Mouse (Mus musculus) adrenal gland, adult 8-10 months (tissue): Measurements from ENCODE around the gene Arl3. TPM values are rescaled to one million over a fixed set of nuclear protein-coding genes. Genes with fewer than 3 reads are reported as not detected.

Experiments
- DNase-seq: peaks from one replicate; pipeline ENCODE4 v3.0.0; 2022
- total RNA-seq, 4 experiments: library from RNA; stranded (reverse); gene quantifications; 2 replicates each; pipeline ENCODE4 v1.2.4; 2022

Gene Arl3
- total RNA-seq, 4 experiments from 2014 or later, result 39.0 to 81.8 (median 61.0) TPM

DNA sequence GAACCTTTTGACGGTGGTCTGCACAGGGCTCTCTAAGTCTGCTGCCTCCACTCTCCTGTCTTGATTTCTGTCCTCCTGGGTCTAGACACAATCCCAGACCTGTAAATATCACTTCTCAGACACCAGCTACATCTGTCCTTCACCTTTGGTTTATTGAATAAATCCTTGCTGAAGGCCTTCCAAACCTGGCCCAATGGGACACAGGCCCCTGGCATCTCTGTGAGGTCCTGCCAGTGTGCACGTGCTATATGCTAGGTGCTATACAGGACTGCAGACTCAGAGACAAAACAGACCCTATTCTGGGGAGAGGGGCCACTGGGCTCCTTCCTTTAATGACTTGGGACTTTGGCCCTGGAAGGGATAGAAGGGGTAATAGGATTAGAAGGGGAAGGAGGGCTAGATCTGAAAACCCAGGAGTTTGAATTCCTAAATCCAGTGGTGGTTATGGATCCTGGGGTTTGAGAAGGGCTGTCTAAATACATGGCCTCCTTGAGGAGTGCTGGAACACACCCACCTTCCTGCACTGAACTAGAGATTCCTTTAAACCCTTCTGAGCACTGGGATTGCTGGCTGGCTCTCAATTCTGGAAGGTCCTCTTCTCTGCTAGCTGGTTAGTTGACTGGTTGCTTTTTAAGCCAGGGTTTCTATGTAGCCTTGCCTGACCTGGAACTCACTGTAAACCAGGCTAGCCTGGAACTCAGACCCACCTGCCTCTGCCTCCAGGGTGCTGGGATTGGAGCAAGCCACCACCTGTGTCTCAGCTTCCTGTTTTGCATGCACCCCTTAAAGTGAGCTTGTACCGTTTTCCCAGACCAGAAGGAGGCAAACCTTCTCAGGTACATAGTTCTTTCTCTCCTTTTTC lies 56.1 kb downstream of the Arl3 start:
- DNase-seq, result no peak

DNA sequence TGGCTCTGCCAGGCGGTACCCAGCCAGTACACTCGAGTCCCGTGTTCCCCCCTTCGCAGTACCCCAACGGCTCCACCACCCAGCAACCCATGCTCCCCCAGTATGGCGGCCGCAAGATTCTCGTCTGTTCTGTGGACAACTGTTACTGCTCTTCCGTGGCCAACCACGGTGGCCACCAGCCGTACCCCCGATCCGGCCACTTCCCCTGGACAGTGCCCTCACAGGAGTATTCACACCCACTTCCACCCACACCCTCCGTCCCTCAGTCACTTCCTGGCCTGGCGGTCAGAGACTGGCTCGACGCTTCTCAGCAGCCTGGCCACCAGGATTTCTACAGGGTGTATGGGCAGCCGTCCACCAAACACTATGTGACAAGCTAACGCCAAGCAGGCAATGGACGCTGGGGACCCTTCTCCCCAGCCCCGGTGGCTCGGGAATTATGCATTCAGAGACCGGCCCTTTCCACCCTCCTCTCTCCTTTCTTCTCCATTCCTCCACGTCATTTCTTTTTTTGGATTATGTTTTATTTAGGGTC lies 57.6 kb downstream of the Arl3 start:
- no peak for DNase-seq

DNA sequence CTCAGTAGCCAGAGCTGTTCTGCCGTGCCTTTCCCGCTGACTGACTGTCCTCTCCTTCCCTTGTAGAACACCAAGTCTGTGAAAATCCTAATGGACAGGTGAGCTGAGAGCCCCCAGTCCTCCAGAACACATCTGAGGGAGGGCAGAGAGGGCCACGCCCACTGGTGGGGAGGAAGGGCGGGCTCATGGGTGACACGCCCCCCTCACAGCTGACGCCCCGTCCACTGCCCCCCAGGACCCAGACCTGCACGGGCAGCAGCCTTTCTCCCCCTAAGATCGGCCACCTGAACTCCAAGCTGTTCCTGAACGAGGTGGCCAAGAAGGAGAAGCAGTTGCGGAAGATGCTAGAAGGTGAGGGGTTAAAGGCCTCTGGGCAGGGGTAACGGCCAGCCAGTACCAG lies 58.6 kb downstream of the Arl3 start:
- DNase-seq, result no peak

DNA sequence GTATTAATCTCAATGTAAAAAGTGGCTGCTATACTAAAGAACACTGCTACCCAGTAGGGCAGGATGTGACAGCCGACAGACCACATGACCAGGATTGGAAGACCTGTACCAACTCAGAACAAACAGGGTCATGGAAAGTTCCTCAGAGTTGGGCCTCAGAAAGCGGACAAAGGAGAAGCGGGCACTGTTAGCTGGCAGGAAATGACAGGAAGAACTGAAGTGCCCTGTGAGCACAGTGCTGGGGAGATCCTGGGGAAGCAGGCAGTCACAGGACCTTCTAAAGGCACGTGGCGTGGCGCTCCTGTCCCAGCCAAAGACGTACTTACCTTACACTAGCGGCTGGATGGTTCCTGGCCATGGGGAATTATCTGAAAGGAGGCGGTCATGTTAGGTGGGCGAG lies 61.7 kb downstream of the Arl3 start:
- DNase-seq, result no peak

DNA sequence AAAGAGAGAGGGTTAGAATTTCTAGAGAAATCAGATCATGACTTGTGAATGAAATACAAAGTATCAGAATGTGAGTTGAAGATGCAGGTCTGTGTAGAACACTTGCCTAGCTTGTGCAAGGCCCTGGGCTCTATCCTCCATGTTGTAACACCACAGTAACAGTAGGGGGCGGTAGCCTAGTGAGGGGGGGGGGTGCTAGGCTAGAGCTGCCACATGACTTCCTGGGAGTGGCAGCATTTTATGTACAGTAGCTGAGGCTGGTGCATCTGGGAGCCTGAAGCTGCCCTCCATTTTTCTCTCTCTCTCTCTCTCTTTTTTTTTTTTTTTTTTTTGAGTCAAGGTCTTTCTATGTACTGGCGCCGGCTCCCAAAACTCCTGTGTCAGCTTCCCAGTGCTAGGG lies 62.2 kb downstream of the Arl3 start:
- DNase-seq, result no peak

DNA sequence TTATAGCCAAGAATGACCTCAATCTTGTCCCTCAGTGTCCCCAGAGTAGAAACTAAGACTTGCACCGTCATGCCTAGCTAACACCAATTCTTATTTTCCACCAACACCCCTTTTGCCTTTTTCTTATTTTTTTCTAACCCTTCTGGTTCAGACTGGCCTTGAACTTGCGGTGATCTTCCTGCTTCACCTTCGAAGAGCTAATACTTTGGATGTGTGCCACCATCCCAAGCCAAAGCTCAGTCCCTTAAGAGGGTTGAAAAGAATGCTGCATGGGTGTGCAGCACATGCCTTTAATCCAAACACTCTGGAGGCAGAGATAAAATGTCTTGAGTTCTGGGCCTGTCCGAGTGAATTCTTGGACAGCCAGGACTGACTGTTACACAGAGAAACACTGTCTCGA lies 62.6 kb downstream of the Arl3 start:
- no peak for DNase-seq

DNA sequence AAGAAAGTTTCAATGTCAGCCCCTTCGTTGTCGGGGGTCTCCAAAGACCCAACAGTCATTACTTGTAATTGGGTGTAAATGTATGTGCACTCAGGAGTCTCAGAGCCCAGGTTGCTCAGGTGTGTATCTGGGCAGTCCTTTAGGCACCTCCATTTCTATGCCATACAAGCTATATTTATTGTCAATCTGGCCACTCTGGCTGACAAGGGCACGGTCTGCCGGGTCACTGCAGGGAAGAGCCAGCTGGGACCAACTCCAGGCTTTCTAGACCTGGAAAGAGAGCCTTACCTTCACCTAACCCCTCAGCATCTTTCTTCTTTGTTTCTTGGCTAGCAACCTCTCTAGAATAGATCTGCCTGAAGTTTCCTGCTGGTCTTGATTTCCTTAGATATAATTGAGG lies 63.3 kb downstream of the Arl3 start:
- DNase-seq, result no peak

DNA sequence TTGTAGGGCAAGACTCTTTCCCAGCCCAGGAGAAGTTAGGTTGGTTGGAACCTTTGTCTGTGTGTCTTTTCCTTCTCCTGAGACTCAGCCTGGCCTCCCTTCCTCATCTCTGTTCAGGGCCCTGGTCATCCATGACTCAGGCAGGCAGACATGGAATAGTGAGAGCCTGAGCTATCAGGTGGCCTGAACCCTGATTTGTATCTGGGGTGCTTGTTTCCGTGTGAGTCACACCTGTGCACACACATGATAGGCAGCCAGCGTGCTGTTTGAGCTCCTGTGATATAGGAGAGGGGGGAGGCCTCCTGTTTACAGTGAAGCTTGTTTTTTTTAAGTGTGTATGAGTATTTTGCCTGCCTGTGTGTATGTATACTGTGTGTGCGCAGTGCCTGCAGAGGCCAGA lies 63.8 kb downstream of the Arl3 start:
- DNase-seq, result no peak

DNA sequence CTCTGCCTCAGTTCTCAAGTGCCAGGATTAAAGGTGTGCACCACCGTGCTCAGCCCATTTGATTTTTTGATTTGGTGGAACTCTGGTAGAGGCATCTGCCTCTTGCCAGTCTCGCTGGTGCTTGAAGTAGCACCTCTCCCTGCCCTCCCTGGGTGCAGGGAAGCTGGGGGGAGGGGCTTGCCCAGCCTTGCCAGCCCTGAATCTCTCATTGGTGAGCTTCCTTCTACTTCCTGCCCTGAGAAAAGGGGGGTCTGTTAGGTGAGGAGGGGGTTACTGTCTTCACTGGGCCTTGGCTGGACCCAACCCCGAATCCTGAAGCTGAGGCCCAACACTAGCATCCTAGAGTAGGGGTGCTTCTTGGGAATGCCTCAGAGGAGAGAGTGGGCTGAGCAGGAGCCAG lies 64.3 kb downstream of the Arl3 start:
- no peak for DNase-seq

DNA sequence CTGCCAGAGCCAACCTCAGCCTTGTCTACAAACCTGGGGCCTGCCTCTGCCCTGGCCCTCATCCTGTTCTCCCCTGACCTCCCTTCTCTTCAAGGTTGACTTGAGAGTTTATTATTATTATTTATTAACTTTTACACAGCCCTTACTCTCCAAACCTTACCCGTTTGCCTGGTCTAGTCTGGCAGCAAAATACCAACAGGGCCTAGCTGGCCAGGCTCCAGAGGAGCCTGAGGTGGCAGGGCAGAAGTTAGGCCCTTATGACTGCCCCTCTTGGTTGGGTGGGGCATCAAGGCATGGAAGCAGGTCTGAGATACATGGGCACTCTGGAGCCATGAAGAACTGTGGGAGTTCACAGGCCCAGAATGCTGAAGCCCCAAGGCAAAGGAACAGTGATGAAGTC lies 65.2 kb downstream of the Arl3 start:
- DNase-seq, result no peak

DNA sequence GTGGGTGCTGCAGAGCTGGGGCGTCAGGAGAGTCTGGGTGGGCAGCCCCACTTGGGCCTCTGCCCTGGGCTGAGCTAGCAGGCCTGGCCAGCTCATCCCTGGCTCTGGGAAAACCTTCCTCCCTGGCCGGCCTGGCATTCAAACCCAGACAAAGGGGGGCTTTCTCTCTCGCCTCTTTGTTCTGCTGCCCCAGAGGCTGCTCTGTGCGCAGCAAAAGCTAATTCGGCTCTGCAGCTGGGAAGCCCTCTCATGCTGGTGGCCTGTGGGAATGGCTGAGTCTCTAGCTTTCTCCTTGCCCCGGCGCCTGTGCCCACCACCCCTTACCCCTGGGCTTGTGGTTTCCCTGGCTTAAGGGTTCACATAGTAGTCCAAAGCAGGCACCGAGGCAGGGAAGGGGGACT lies 65.8 kb downstream of the Arl3 start:
- no peak for DNase-seq

DNA sequence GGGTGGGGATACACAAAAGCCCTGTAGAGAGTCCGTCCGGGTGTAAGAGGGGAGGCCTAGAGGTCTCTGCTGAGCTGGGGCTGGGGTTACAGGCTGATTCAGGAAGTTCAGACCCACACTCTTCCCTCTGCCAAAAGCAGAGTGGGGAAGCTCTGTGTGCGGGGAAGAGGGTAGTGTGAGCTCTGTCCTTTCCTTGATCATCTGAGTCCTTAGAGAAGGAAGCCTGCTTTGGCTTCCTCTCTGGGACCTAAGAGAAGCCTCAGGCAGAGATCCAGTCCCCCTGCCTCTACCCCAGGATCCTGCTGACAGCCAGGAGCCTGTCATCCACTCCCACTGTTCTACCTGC lies 66.7 kb downstream of the Arl3 start:
- DNase-seq, result no peak

DNA sequence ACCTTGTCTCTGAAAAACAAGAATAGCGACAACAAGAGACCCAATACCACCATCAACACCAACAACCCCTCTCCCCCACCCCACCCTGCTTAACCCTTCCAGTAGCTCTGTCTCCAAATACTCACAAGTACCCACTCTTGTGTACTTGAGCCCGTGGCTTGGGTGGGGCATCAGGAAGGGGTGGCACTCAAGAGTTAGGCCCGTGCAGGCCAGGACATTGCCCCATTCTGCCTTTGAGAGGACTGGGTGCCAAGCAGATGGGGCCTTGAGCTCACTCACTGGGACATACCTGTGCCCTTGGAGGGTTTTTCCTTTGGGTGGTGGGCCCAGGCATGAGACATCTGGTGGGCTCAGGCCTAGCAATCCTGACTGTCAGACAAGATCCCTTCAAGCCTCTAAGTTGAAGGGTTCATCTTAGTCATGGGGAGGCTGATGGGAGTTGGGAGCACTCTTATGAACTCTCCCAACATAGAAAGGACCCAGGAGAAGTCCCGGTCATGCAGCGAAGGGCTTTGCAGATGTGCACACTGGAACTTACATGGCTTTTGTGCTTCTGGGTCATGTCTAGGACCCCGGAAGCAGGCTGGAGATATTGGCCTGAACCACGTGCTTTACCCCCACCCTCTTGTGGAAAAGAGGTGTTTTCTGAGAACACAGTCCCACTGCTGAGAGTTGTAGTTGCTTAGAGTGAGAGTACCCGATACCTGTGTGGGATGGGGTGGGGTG lies 67.2 kb downstream of the Arl3 start:
- DNase-seq, result no peak

DNA sequence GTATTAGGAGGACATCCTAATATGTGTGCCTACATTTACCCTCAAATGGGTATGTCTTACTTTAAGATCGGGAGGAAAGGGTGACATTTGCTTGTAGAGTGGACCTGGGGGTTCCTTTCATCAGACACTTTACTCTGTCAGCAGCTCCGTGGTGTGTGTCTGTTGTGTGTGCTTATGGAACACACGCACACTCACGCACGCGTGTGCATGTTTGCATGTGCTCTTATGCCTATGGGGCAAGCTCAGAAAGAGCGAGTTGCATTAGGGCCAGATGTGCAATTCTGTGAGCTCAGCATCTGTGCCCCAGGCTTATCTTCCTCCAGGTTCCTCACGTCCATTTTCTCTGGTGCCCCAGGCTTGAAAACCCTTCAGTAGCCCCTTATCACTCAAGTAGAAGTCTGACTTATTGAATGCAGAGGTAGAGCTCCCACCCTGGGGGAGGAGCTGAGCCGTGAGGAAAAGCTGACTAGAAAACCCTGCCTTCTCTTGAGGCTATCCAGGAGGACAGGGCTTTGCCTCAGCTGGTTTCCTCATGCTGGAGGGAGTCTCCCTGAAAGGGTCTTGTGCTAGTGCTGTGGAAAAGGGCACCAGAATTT lies 68.1 kb downstream of the Arl3 start:
- DNase-seq, result no peak

DNA sequence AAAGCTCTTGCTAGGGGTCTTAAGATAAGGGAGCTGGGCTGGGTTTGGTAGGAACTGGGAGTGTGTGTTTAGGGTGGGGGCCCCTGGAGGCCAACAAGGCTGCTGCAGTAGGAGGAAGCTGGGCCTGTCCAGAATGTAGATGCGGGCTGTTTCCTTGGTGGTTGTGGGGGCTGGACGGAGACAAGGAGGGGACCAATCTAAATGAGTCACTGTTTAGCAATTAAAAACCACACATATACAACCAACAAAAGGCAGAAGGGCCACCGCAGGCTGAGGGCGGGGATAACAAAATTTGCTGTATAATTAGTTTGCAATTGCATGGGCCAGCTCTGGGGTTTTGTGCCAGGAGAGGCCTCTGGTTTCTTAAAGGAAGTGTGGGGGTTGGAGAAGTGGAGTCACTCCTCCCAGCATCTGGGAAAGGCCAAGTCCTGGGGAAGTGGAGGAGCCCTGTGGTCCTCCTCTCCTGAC lies 68.9 kb downstream of the Arl3 start:
- no peak for DNase-seq

DNA sequence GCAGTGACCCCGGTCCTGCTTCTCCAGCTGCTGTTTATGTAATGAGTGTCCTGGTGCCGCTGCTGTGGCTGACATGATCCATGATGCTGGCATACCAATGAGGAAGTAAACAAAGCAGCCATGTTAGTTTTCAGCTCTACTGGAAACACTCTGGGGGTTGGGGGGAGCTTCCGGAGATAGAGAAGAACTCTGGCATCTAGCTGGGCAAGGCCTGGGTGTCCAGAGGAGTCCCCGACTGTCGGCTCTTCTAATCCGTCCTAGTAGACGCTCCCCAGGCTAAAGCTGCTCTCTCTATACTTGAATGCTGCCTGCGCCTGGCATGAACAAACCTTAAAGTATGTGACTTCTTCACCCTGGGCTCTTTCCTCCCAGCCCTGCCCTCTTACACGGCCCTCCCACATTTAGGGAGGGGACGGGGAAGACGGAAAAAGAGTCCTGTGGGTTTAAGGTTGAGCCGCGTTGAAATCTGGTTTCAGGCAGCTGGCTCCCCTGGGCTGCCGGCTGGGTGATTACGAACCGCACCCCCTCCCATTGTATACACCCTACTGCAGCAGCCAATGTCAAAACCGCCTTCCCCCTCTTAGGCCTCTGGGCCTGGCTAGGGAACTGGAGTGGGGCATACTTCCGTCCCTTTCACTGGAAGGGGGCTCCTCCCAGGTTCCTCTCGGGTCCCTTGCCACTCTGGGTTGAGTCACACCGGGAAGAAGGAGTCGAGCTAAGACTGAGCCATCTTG lies 69.5 kb downstream of the Arl3 start:
- peak; percentile 85 for DNase-seq

DNA sequence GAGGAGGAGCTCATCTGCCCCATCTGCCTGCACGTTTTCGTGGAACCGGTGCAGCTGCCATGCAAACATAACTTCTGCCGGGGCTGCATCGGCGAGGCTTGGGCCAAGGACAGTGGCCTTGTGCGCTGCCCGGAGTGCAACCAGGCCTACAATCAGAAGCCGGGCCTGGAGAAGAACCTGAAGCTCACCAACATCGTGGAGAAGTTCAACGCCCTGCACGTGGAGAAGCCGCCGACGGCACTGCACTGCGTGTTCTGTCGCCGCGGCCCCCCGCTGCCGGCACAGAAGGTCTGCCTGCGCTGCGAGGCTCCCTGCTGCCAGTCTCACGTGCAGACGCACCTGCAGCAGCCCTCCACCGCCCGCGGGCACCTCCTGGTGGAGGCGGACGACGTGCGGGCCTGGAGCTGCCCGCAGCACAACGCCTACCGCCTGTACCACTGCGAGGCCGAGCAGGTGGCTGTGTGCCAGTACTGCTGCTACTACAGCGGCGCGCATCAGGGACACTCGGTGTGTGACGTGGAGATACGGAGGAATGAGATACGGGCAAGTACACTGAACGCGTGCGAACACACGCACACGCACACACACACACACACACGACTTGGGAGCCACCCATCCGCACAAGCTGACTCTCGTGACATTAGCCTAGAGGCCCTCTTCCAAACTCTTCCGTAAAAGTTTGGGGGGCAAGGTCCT lies 70.4 kb downstream of the Arl3 start:
- peak; percentile 87 for DNase-seq

DNA sequence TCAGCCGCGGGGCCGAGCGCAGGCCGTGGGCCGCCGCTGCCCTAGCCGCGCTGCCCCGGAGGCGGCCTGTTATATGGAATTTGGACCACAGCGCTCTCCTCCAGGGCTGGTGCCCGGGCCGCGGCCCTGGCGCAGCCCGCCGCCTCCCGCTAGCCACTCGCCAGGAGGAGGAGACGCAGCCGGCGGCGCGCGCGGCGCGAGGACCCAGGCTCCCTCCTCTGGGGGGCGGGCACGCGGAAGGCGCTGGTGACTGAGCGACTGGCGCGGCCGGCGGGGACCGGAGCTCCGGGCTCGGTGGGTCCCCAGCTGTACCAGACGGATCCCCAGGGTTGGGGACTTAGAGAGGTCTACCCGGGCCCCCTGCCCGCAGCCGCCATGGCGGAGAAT lies 70.9 kb downstream of the Arl3 start:
- peak; percentile 76 for DNase-seq

DNA sequence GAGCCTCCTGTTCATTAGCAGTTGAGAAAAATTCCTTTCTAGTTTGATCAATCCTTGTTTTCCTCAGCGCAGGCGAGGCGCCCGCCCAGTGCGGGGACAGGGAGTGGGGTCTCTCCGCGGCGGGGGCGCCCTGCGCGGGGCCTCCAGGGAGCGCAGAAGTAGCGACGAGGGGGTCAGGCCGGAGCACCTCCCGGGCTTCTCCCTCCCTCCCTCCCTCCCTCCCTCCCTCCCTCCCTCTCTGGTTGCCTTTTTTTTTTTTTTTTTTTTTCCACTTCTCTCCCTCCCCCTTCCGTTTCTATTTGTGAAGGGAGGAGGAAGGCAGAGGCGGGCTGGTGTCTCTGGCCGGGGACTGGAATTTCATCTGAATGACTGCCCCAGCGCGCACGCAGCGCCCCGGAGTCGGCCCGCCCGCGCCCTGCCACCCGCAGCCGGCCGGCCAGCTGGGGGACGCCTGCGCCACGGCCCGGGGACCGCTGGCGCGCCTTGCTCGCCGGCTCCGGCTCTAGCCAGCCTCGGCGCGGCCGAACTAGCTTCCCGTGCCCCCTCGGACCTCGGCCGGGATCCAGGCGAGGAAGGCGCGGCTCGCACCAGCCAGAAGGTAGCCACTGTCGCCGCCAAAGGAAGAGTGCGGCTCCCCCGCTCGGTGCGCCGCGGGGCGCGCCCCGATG lies 71.5 kb downstream of the Arl3 start, which contains the start of gene Trim8:
Gene Trim8, plus strand, starts transcription at position 302 of the 668 bp plus-strand sequence.
- DNase-seq, result peak; percentile 84

DNA sequence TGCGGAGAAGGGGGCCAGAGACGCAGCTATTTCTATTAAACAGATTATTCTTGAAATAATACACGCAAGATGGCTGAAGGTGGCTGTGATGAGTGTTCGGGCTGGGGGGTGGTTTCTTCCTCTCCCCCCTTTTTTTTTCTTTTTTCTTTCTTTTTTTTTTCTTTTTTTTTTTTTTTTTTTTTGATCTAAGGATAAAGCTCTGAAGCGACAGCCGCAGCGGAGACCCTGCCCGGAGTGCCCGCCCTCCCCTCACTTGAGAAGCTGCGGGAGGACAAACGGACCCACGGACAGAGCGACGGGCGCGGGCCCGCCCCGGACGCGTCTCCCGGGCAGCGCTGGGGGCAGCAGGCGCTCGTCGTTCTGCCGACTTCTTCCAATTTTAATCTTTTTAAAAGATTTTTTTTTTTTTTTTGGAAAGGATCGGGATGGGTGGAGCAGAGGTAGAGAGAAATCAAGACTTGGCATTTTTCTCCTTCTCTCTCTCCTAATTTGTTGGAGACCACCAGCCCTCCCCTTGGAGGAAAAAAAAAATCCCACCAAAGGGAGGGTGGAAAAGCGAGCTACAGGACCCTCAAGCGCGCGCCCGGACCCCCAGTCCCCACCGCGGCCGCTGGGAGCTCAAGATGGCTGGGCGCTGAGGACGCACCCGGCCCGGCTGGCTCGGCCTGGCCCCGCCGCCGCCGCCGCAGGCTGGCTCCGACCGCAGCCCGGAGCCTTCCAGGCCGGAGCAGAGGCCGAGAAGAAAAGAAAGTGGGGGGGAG lies 72.2 kb downstream of the Arl3 start:
- DNase-seq, result no peak
